ENCODE assay signal across 12 mouse cellular contexts in genomic region chr3:103716774-103717760, GRCm38 (mm10). TPM values are rescaled to one million over a fixed set of nuclear protein-coding genes. Genes with fewer than 3 reads are reported as not detected.
A peak's percentile ranks its signal among the peaks of the same experiment; 100 is the strongest.
DNase-seq lines count a peak whose midpoint lies in the region; ATAC-seq lines count a peak whose summit lies in the region.
"Had no signal": no experiment of that assay in that cellular context is flagged by ENCODE, and none has a peak within 500 bp of the region (broad histone marks: within the 10 kb centered on the region; RNA-seq: fewer than 3 reads in every experiment).

No protein-coding gene starts in this region.

- no peaks in the 10 kb centered on the region for H3K36me3 ChIP-seq in stomach, embryonic 15.5 days
- H3K36me3 ChIP-seq in liver, embryonic 12.5 days: no peaks in the 10 kb centered on the region

- no peak overlapping the region for H3K4me2 ChIP-seq in stomach, embryonic 15.5 days
- no peak overlapping the region for H3K4me2 ChIP-seq in liver, embryonic 12.5 days

- no peak overlapping the region for H3K4me3 ChIP-seq in stomach, embryonic 15.5 days (replicated peaks)
- H3K4me3 ChIP-seq in liver, embryonic 12.5 days: no peak overlapping the region
- H3K4me3 ChIP-seq: erythroblast, embryonic 14.5 days; megakaryocyte, embryonic 14.5 days had no signal

- no peak overlapping the region for H3K9ac ChIP-seq in stomach, embryonic 15.5 days
- no peak overlapping the region for H3K9ac ChIP-seq in liver, embryonic 12.5 days

- no peaks in the 10 kb centered on the region for H3K9me3 ChIP-seq in stomach, embryonic 15.5 days
- H3K9me3 ChIP-seq in liver, embryonic 12.5 days (replicated peaks): no peaks in the 10 kb centered on the region

- no peak; the same call in 1 of the 2 replicates for ATAC-seq in stomach, embryonic 15.5 days (ENCODE audit: insufficient read depth, low FRiP score, low read depth)
- ATAC-seq in liver, embryonic 12.5 days: no peak

- no peaks in the 10 kb centered on the region for H3K27me3 ChIP-seq in stomach, embryonic 15.5 days (replicated peaks)
- H3K27me3 ChIP-seq in liver, embryonic 12.5 days (replicated peaks): no peaks in the 10 kb centered on the region

- peaks cover 18% of the 10 kb centered on the region; the same call in 1 of the 2 replicates for H3K4me1 ChIP-seq in stomach, embryonic 15.5 days
- H3K4me1 ChIP-seq in liver, embryonic 12.5 days: no peaks in the 10 kb centered on the region
- H3K4me1 ChIP-seq: megakaryocyte, embryonic 14.5 days had no signal

- peak overlapping the region; percentile 66 for H3K27ac ChIP-seq in stomach, embryonic 15.5 days
- H3K27ac ChIP-seq in liver, embryonic 12.5 days: no peak overlapping the region

- 40% methylated on average over 15 of the region's 15 CpGs for WGBS in stomach, embryonic 15.5 days
- 54% methylated on average over 15 of the region's 15 CpGs for WGBS in liver, embryonic 12.5 days (ENCODE audit: insufficient replicate concordance)

- DNase-seq in gastrocnemius, adult 18-20 months (ENCODE audit: low spot score): peak; percentile 21
- DNase-seq in gastrocnemius, adult 8-10 months (ENCODE audit: low spot score in 2 of 2): no peak
- peak; percentile 30 for DNase-seq in right cerebral cortex, adult 18-20 months
- no peak for DNase-seq in right cerebral cortex, postnatal 36 days (ENCODE audit: low spot score in 2 of 2)
- peak; percentile 29 for DNase-seq in kidney, postnatal 10 days
- DNase-seq in yolk sac, embryonic 10.5 days (ENCODE audit: low spot score): no peak

RNA-seq across cellular contexts. Expression of gene Olfml3, which starts 20.7 kb away (rescaled TPM):
- total RNA-seq in gastrocnemius, adult 18-20 months (2021): 1 to 10 TPM; 3.2 to 3.7 TPM
- total RNA-seq in gastrocnemius, adult 8-10 months (2022): 1 to 10 TPM in 3 of 4 experiments, under 1 TPM in 1; 0.94 to 4.0 (median 1.8) TPM
- 49.2 and 52.1 TPM in 2 replicates for polyA plus RNA-seq in stomach, embryonic 15.5 days (2015; fragmentation: Nextera tagmentation; extraction: Ambion mirVana)
- polyA plus RNA-seq in liver, embryonic 12.5 days (2016; fragmentation: Nextera tagmentation; extraction: Ambion mirVana): 3.3 and 3.4 TPM in 2 replicates

RNA-seq across cellular contexts. Expression of gene Gm10964, which starts 22.1 kb away (rescaled TPM):
- total RNA-seq in gastrocnemius, adult 18-20 months (2021): not detected
- not detected for total RNA-seq in gastrocnemius, adult 8-10 months (2022)
- polyA plus RNA-seq in stomach, embryonic 15.5 days (2015; fragmentation: Nextera tagmentation; extraction: Ambion mirVana): not detected in 2 replicates
- not detected in 2 replicates for polyA plus RNA-seq in liver, embryonic 12.5 days (2016; fragmentation: Nextera tagmentation; extraction: Ambion mirVana)
- total RNA-seq: adrenal gland, postnatal 14 days had no signal
- polyA plus RNA-seq: erythroblast, embryonic 14.5 days; spleen, adult 2 months had no signal

Comparison
In these comparisons a context has a peak if more than half of its experiments do, and no peak if none do; other contexts are left out.
1. DNase-seq: peak in gastrocnemius, adult 18-20 months (single experiment), right cerebral cortex, adult 18-20 months (single experiment) and kidney, postnatal 10 days (single experiment); none in gastrocnemius, adult 8-10 months (0 of 2), right cerebral cortex, postnatal 36 days (0 of 2) and yolk sac, embryonic 10.5 days (single experiment).